Mouse (Mus musculus) gastrocnemius, postnatal 36 days (tissue): ENCODE results near the gene Col4a2. TPM values are rescaled to one million over a fixed set of nuclear protein-coding genes. Genes with fewer than 3 reads are reported as not detected.

ENCODE experiments used
- DNase-seq, 2 experiments: peaks; one replicate each; pipeline ENCODE4 v3.0.0; 2022
- intact Hi-C: fragments of 180-260 bp; cut with DNase I; formaldehyde crosslinking; loops from one replicate; pipeline ENCODE4 v1.15.1; 2025
- long read RNA-seq, 2 experiments: library from polyadenylated mRNA; stranded (forward); transcript quantifications; one replicate each; pipeline ENCODE4 v2.0.0; 2021
- total RNA-seq, 2 experiments: library from RNA; stranded (reverse); gene quantifications; 2 replicates each; pipeline ENCODE4 v1.2.3; 2021

Col4a2 gene
- total RNA-seq, result 100 to 1,000 TPM in 1 of 2 experiments, 10 to 100 TPM in 1; 77.5 to 105 TPM
- long read RNA-seq, experiment 1, full-length matches to known transcripts, result 3 of 422 reads
- long read RNA-seq, experiment 1, partial matches to known transcripts, result 419 of 422 reads
- long read RNA-seq, experiment 1, other reads (novel, unspliced or antisense), result 0 of 422 reads
- long read RNA-seq, experiment 2, full-length matches to known transcripts, result 4 of 308 reads
- long read RNA-seq, experiment 2, partial matches to known transcripts, result 304 of 308 reads
- long read RNA-seq, experiment 2, other reads (novel, unspliced or antisense), result 0 of 308 reads

DNA sequence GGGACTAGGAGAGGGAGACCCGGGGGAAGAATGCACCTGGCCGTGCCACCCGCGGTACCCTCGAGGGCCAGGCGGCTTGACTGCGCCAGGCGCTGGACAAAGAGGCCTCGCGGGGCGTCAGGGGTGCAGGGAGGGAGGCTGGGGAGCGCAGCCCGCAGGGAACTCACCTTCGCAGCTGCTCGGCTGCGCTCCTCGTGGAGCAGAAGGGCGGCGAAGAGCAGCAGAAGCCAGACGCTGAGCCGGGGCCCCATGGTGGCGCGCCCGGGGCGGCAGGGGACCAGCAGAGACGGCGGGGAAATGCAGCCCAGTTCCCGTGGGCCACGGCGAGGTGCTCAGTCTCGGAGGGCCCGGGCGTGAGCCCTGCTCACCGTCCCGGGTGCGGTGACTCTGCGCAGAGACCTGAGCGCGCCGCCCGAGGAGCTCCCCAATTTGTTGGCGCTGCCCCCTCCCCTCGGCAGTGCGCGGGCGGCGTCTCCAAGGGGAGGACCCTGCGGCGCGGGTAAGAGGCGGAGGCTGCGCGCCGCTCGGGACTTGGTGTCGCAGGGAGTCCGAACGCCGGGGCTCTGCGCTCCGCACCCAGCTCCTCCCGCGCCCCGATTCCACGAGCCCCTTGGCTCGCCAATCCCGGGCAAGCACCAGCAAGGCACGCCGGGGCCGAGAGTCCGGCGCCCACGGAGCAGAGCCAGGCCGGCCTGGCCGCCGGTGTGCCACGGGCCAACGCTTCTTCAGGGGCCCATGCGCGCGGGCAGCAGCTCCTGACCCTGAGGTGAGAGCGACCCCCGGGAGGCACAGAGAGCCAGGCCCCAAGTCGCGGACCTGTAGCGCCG lies at the start of gene Col4a2, which contains the start of gene Col4a1:
TSS of gene Col4a2 (plus strand) at position 457 of the 827 bp plus-strand sequence.
TSS of gene Col4a1 (minus strand) at position 478 of the 827 bp plus-strand sequence.
- intact Hi-C loops, result loop anchor here (5.0 kb wide), 3 partner anchors 35 to 80 kb away; no protein-coding TSS in a partner anchor
- peak; percentile 69 to 70 for DNase-seq

DNA sequence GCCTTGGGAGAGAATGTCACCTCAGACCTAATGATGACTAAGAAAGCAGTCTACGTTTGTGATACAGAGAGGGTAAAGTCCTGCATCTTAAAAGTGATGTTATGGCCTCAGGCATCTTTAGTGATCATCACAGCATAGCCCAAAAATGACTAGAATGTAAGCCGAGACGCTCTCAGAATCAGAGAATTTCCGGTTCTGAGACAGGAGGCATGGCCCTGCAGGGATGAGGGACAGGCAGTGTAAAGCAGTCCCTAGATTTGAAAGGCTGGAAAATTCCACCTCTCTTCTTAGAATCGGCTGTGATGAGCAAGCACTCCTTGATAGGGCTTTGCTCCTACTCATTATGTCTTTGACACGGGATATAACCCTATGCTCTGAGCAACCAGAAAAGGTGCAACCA lies 48.8 kb upstream of the Col4a2 start:
- no peak for DNase-seq
- intact Hi-C loops, result no loop called here

DNA sequence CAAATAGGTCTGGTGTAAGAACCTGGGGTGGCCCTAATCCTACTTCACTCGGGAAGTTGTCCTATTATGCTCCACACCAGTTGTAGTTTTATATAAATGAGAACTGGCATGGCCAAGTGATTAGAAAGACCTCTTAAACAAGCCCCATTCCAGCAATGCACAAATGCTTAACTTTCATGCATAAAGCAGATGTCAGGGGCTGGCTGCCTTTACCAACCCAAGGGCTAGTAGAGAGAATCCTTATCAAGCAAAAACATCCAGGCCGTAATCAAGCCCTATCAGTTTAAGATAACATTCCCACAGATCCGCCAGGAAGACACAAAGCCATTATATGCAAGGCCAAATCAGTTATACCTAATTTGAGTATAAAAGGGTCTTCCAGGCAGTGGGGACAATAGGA lies 46.6 kb upstream of the Col4a2 start:
- intact Hi-C loops, result no loop called here
- DNase-seq, result no peak

DNA sequence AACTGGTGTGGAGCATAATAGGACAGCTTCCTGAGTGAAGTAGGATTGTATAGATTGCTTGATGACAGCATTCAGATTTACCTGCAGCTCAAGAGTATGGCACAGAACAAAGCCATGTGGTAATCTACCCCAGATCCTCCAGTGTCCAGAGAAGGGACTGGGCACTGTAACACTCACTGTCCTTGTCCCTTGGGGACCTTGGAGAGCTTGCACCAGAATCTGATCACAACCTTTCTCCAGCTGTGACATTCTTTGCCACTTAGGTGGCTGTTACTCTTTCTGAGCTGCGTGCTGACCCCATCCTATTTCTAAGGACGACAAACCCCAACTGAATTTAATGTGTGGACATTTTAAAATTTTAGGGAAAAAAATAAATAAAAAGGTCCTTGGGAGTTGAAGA lies 46.1 kb upstream of the Col4a2 start:
- intact Hi-C loops, result no loop called here
- no peak for DNase-seq

- no peak for DNase-seq
- intact Hi-C loops, result no loop called here
Observed at GRCm38 (mm10) chr8:11268753-11269152, 43.9 kb upstream of the Col4a2 start.

GRCm38 (mm10) chr8:11270826-11271225 lies 41.8 kb upstream of the Col4a2 start:
- intact Hi-C loops, result no loop called here
- peak; percentile 51 to 64 for DNase-seq

GRCm38 (mm10) chr8:11272205-11272604 lies 40.4 kb upstream of the Col4a2 start:
- DNase-seq, result peak in 1 of 2 experiments; percentile 9
- intact Hi-C loops, result no loop called here

- intact Hi-C loops, result no loop called here
- DNase-seq, result peak; percentile 58 to 71
Observed at GRCm38 (mm10) chr8:11273506-11274158, 39.0 kb upstream of the Col4a2 start.

GRCm38 (mm10) chr8:11274415-11274814 lies 38.2 kb upstream of the Col4a2 start:
- intact Hi-C loops, result no loop called here
- peak in 1 of 2 experiments; percentile 9 for DNase-seq

- intact Hi-C loops, result loop anchor here (5.0 kb wide), 1 partner anchor 36 kb away; the partner anchor contains the start of genes Col4a1 and Col4a2
Observed at GRCm38 (mm10) chr8:11276286-11276685, 36.3 kb upstream of the Col4a2 start.

DNA sequence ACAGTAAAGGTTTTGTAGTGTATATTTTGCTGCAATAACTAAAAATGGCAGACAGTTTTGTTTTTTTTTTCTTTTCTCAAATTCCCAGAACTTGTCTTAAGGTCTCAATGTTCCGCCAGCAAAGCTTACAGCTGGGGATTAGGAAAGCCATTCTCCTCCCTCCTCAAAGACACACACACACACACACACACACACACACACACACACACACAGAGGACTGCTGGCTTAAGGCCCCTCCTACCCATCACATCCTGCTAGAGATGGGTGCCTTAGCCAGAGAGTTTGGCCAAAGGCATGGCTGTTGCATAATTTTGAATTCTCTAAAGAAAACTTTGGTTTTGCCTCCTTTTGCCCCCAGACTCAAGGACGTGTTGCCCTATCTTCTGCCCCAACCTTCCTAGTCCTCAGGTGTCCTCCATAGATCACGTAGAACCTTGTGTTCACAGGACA lies 35.0 kb upstream of the Col4a2 start:
- DNase-seq, result peak in 1 of 2 experiments; percentile 63
- intact Hi-C loops, result loop anchor here (5.0 kb wide), 1 partner anchor 35 kb away; the partner anchor contains the start of genes Col4a1 and Col4a2

More at GRCm38 (mm10) chr8:11276286-11276685, 36.3 kb upstream of the Col4a2 start:
- DNase-seq, result no peak

DNA sequence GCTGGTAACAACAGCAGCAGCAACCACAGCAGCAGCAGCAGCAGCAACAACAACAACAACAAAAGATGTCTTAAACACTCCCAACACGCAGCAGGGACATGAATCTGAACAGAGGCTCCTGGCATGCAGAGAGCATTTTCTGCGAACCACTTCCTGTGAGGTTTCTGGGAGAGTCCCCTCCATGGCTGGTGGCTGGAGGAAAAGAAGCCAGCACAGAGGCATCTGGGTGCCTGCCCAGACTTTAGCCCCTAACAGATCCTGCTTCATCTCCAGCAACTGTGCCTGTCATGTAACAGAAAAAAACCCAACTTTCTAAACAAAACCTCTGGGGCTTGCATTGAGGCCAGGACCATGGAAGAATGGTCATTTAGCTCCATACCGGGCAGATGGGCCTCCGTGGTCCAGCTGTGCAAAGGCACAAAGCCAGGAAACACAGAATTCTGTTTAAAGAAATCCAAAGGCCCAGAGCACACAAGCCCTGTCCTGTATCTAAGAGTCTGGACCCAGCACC lies 34.4 kb upstream of the Col4a2 start:
- intact Hi-C loops, result loop anchor here (5.0 kb wide), 1 partner anchor 34 kb away; the partner anchor contains the start of genes Col4a1 and Col4a2
- peak in 1 of 2 experiments; percentile 62 for DNase-seq

DNA sequence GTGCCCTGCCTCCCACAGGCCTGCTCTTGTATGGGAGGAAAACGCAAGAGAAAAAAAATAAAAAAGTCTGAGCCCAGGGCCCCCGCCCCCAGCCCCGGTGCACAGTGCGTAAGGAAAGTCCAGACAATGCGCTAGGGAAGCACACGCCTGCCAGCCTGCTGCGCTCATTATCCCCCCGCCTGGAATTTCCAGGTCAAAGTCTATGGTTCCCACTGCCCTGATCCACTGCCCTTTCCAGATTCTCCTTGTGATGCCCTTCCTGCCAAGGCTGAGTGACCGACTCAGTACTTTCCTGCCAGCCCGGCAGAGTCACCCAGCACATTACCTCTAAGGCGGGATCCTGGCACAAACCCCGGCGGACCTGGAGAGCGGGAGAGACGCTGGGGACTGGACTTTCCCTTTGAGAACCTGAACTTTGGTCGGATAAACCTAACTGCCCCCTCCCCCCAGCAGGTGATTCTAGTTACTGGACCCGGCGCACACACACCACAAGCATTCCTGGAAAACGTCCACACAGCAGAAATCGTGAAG lies 33.2 kb upstream of the Col4a2 start:
- intact Hi-C loops, result loop anchor here (5.0 kb wide), 1 partner anchor 33 kb away; the partner anchor contains the start of genes Col4a1 and Col4a2
- no peak for DNase-seq

DNA sequence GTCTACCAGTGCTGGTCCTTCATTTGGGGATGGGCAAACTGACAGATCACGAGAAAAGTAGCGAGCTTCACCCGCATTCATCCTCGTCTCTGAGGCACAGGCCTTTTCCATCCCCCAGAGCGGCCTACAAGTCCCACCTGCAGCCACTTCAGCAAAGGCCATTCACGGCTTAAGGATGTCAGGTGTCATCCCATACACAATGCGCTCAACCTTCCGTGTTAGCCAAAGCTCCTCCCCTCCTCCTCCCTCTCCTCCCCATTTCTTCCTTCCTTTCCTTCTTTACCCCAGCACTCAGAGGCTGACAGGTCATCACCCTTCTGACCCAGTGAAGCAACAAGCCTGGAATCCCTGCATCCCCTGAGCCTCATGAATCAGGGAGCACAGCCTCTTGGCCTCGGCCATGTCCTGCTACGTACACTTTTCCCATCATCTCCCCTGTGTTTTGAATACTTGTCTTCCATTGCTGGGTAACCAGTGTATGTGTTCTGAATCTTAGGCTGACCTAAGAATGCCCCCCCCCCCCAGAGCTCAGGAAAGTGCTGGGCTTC lies 31.8 kb upstream of the Col4a2 start:
- no peak for DNase-seq
- intact Hi-C loops, result no loop called here

GRCm38 (mm10) chr8:11282139-11282538 lies 30.5 kb upstream of the Col4a2 start:
- DNase-seq, result no peak

GRCm38 (mm10) chr8:11282696-11283095 lies 29.9 kb upstream of the Col4a2 start:
- intact Hi-C loops, result no loop called here
- DNase-seq, result no peak

More at GRCm38 (mm10) chr8:11282139-11282538, 30.5 kb upstream of the Col4a2 start:
- intact Hi-C loops, result no loop called here

DNA sequence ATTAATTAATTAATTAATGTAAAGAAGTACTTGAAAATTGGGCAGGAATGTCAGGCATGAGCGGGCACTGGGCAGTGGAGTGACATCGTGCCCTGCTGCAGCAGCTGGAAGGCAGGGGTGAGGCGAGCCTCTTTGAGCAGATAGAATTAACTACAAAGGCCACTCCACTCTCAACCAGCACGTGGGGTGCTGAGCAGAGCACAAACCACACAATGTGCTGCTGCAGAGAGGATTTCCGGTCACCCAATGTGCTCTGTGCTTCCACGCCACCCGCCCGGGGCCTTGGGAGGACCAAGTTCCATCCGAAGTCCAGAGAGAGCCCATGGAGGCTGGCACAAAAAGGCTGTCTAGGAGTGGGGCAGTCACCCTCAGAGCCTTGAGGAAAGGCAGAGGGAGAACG lies 29.4 kb upstream of the Col4a2 start:
- intact Hi-C loops, result no loop called here
- no peak for DNase-seq

- intact Hi-C loops, result no loop called here
- DNase-seq, result no peak
Observed at GRCm38 (mm10) chr8:11285437-11285836, 27.2 kb upstream of the Col4a2 start.

DNA sequence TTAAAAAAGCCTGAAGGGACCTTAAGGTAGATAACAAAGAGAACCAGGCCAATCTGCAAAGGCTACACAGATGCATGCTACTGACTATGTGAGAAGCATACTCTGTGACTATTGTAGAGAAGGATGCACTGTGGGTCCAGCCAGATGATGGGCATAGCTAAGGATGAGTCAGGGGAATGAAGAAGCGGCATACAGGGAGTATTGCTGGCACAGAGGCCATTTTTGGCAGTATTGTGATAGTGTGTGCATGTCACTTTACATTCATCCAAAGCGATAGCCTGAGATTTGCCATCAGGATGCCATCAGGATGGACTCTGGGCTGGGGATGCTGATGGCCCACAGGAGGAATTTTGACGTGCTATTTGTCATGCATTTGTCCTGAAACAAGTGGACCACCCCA lies 25.5 kb upstream of the Col4a2 start:
- DNase-seq, result no peak
- intact Hi-C loops, result no loop called here

GRCm38 (mm10) chr8:11288286-11288685 lies 24.3 kb upstream of the Col4a2 start:
- intact Hi-C loops, result no loop called here
- DNase-seq, result no peak
